Mouse (Mus musculus): ENCODE results near the gene Cul1. TPM values are rescaled to one million over a fixed set of nuclear protein-coding genes. Genes with fewer than 3 reads are reported as not detected.
A peak's percentile ranks its signal among the peaks of the same experiment; 100 is the strongest.

The Cul1 gene
- total RNA-seq, 2 experiments from 2014 or later = 30.0 to 122 TPM

DNA sequence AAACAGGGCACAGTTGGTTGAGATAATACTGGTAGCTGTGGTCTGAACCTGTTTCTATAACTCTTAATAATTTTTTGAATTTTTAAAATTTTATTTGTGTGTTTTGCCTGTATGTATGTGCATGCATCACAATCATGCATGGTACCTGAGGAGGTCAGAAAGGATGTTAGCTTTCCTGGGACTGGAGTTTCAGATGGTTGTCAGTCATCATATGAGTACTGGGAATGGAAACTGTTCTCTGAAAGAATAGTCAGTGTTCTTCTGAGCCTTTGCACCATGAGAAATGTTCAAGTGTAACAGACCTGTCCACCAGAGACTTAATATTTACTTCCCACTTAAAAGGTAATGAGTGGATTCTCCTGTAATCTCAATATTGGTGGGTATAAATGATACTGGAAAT lies 13.9 kb downstream of the Cul1 start:
- ATAC-seq (replicated peaks; ENCODE audit: low FRiP score, poor library complexity, severe bottlenecking) = no peak

DNA sequence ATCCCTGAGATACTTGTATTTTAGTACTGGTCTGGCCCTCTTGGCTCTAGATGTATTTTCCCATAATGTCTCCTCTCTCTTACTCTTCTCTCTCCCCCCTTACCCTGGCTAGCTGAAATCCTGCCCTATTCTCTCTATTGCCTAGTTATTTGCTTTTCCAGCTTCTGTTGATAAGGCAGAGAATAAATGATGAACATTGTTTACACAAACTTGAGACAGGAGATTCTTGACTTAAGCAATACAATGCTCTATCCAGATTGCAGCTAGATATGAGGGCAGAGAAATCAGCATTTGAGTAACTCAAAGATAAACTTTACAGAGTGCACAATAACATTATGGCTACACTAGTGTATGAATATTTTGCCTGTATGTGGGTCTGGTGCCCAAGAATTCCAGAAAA lies 16.6 kb downstream of the Cul1 start:
- ATAC-seq (replicated peaks; ENCODE audit: low FRiP score, poor library complexity, severe bottlenecking) = no peak

DNA sequence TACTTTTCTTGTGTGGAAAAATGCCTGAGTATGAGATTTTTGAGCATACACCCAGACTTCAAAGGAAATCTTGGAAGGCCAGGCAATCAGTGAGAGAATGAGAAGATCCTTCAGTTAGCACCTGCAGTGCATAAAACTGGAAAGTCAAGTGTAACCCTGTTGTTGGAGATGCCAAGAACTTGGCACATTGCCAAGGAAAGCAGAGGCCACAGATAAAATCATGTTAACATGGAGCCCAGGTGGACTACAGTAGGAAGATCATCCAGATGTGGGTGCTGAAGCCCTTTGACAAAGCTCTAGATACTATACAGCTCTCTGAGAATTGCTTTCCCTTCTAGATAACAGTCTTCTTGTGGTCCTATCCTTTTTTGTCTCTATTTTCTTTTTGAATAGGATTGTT lies 19.2 kb downstream of the Cul1 start:
- ATAC-seq (replicated peaks; ENCODE audit: low FRiP score, poor library complexity, severe bottlenecking) = no peak

DNA sequence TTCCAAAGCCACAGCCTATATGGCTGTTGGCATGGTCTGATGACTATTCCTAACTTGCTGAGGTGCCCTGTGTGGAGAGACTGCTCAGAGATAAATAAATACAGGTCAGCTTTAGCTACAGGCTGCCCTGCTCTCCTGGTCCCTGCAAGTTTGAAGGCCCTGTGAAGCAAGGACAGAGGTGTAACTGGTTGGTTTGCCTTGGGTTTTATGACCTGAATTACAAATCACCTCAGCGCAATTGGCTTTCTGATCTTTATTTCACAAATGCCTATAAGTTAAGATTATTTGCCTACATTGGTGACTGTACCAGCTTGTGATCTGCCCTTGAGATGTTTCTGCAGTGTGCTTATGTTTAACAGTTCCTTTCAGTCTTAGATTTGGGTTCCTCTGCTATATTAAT lies 28.8 kb downstream of the Cul1 start:
- no peak for ATAC-seq (replicated peaks; ENCODE audit: low FRiP score, poor library complexity, severe bottlenecking)

DNA sequence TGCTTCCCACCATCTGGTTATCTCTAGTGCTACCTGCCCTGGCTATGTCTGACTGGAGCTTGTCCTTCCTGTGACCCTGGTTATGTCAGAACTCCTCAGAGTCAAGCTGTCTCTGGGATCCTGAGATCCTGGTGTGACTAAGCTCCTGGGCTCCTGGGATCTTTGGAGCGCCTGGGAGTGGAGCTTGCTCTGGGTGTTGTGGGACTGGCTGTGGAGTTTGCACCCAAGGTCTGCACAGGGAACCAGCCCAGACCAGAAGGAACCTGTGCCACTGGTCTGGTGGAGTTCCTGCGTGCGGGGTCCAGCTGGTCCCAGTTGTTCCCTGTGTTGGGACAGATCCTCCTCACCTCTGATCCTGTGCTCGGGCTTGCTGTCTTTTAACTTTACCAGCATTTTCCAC lies 41.4 kb downstream of the Cul1 start:
- ATAC-seq (replicated peaks; ENCODE audit: low FRiP score, poor library complexity, severe bottlenecking) = no peak

DNA sequence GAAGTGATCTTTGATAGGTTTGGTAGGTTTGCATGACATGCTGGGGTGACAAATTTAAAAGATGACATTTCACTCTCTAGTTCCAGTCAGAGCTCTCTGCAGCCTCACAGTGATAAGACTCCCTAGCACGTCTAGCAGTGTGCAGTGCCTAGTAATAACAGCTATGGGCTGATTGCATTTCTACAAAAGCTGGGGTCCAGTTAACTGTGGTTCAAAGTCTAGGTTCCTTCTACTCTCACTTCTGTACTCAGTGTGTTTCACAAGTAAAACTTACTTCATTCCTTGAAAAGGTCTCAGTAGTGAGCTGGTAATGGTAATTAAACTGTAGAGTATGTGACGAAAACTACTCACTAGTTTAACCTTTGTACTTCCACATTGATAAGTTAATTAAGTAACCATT lies 66.8 kb downstream of the Cul1 start:
- no peak for ATAC-seq (replicated peaks; ENCODE audit: low FRiP score, poor library complexity, severe bottlenecking)

DNA sequence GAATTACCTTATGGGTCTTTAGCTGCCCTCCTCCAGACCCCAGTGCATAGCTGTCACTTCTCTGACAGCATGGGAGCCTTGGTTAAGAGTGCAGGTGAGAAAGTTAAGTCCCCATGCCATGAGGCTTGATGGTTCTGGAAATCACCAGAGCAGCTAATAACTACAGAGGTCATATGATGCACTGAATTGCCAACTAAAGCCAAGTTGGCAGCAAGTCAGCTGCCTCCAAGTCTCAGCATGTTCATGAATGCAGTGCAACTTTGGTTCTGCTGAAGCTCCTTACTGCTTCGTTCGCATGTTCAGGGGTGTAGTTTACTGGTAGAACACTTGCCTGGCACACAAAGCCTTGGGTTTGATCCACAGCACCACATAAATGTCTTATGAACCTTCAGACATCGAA lies 69.2 kb downstream of the Cul1 start:
- ATAC-seq (replicated peaks; ENCODE audit: low FRiP score, poor library complexity, severe bottlenecking) = no peak

DNA sequence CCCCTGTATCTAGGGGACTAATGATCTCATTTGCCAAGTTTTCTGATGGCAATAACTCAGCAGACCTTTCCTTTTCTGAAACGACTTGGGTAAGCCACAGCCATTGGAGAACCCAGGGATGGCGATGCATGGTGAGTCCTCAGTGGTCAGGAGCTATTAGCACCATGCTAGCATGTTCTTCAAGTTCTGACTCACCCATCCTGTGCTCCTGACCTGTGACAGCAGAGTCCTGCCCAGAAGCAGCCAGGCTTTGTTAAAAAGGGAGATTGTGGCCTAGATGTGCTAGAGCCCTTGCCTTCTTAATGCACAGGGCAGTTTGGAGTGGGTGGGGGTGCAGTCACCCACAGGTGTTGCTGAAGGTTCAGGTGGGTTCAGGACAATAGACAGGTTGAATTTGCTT lies 71.8 kb downstream of the Cul1 start:
- ATAC-seq (replicated peaks; ENCODE audit: low FRiP score, poor library complexity, severe bottlenecking) = no peak

DNA sequence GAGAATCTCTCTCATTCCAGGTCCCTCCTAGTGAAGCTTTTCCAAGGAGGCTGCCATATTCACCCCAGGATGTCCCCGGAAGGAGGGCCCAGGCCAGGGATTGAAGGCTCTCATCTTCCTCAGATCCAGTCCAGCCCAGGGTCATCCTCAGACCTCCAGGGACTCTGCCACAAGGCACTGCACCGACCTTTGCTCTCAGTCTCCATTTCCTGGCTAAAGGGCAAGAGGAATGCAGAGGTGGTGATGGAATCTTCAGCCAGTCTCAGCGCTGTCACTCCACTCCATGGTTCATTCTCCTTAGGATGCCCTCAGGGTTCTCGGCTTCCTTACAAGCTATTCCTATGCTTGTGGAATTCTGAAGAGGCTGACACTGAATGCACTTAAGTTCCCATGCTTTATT lies 73.2 kb downstream of the Cul1 start:
- no peak for ATAC-seq (replicated peaks; ENCODE audit: low FRiP score, poor library complexity, severe bottlenecking)

DNA sequence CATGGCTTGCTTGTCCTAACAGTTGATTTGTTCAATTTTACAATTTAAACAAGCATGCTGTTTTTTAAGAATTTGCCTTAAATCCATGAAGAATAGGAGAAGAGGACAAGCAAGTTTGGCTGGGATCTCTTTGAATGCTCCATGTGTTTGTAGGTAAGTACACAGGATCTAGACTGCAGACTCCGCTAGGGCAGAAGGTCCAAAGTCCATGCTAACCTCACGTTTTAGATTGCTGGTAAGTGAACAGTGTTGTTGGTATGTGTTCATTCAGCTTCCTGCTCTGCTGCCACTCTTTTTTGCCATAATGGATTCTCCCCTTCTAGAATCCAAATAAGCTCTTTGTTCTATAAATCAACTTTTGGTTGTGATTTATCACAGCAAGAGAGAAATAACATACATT lies 73.9 kb downstream of the Cul1 start:
- ATAC-seq (replicated peaks; ENCODE audit: low FRiP score, poor library complexity, severe bottlenecking) = no peak

DNA sequence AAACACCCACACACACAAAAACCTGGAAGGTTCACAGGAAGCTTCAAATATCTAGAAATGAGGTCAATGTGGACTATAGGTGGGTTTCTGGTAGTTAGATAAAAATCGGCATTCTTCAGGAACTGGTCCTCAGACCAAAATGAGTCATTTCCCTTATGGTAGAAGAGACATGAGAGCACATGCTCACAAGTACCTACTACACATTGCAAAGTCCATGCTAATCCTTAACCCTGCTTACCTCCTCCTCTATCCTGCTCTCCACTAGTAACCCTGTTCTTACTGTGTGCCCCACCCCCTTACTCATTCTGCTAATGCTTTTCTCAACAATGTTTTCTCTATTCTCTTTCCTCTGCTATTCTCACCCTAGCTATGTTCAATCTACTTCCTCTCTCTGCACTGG lies 74.5 kb downstream of the Cul1 start:
- ATAC-seq (replicated peaks; ENCODE audit: low FRiP score, poor library complexity, severe bottlenecking) = no peak

DNA sequence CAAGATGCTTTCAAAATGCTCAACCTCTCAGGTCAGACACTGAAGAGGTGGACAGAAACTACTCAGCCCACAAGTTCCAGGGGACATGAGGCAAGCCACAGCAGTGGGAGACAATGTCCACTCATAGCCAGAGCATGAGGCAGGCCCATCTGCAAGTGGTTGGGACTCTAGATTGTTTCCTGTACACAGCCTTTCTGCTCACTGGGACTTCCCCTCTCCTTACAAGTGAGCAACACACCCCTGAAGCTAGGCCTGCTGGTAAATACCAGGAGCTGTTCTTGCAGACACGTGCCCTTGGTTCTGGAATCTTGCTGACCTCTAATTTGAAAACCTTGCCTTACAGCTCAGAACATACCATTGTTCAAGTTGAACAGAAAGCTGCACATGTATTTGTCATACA lies 79.3 kb downstream of the Cul1 start:
- 0 out of 2 replicates have a peak, but pooled peaks have one; percentile 30 for ATAC-seq (replicated peaks; ENCODE audit: low FRiP score, poor library complexity, severe bottlenecking)

DNA sequence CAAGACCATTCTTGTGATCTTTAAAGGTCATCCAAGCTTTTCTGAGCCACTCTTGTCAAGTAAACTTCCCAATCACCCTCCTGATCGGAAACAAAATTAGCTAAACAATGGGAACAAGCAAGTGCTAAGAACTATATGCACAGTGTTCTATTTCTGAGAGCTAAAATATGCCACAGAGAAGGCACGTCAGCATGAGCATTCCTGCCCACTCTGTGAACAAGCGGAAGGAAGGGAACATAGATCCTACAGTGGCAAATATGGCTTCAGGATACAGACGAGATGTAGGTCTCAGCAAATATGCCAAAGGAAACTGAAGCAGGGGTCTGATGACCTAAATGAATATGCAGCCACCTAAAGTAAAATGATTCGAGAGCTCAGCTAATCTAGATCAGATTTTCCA lies 82.1 kb downstream of the Cul1 start:
- no peak for ATAC-seq (replicated peaks; ENCODE audit: low FRiP score, poor library complexity, severe bottlenecking)

DNA sequence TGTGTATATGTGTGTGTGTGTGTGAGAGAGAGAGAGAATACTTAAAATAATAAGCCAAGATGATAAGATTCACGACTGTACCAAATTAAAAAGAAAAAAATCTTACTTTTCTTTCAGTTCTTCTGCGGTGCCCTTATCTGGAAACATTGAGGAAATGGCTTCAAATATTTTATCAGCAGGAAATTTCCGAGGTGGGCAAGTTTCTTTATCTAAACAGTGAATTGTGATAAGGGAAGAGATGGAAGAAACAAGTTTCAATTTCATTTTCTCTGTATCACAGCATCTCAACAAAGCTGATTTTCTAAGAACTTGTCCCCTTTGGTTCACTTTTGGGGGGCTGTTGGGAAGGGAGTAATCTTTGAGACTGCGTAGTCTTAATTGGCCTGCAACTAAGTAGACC lies 99.1 kb downstream of the Cul1 start:
- ATAC-seq (replicated peaks; ENCODE audit: low FRiP score, poor library complexity, severe bottlenecking) = no peak

DNA sequence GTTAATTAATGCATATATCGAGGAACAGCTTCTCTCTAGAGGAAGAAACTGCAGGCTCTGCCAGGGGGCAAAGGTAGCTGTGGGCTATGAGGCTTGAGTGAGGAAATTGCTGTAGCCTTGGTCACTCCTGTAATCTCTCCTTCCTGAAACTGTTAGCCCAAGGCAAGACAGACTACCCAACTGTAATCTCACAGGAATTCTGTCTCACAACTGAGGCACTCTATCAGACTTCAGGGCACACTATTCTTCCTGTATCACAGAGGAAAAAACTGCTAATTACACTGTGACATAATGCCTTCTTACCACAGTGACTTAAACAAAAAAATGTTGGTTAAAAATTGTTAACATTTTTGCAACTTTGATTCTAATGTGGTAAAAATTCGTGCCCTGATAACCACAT lies 106.1 kb downstream of the Cul1 start:
- ATAC-seq (replicated peaks; ENCODE audit: low FRiP score, poor library complexity, severe bottlenecking) = no peak

DNA sequence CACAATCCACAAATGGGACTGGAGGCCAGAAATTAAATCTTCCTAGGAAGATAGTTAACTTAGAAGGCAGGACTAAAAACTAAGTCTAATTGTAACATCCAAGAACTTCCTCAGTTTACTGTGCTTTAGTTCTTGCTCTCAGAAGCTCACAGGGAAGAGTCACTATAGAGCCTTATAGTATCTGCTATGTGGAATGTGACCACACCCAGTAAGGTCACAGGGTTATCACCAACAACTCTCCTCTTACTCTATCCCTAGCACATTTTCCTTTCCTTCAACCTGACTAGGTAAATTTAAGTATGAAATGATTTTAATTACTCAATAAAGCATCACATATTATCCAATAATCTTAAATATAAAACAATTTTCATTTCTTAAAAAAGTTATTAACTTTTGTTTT lies 107.2 kb downstream of the Cul1 start:
- no peak for ATAC-seq (replicated peaks; ENCODE audit: low FRiP score, poor library complexity, severe bottlenecking)

DNA sequence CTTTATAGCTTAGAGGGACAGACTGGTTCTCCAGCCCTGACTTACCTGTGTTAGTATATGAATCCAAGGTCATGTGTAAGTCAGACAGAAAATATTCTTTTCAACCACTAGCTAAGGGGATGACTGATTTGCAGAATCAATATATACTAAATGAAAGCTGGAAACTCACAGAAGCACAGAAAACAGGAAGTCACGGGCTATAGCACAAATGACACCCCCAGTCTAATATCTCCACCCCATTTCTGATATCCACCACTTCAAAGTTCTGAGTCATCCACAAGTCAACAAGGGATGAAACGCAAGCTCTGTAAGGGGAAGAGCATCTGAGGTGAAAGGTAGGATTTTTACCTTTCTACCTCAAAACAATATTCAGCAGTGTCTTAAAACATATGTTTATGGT lies 107.6 kb downstream of the Cul1 start:
- no peak for ATAC-seq (replicated peaks; ENCODE audit: low FRiP score, poor library complexity, severe bottlenecking)

DNA sequence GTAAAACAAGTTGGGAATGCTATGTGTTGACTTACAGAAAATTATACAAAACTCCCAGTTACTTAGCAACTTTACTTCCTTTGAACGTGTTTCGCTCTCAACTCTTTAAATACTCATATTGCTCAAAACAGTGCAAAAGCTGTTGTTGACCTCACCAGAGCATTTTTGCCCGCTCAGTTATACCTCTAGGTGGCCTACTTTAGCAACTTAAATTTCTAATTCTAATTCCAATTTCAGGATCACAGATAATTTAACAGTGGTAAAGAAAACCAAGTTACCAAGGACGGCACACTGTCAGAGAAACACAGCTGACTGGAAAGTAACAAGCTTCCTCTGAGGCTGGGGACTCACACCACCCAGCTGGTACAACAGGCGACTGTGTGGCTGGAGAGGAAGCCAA lies 108.2 kb downstream of the Cul1 start:
- no peak for ATAC-seq (replicated peaks; ENCODE audit: low FRiP score, poor library complexity, severe bottlenecking)

DNA sequence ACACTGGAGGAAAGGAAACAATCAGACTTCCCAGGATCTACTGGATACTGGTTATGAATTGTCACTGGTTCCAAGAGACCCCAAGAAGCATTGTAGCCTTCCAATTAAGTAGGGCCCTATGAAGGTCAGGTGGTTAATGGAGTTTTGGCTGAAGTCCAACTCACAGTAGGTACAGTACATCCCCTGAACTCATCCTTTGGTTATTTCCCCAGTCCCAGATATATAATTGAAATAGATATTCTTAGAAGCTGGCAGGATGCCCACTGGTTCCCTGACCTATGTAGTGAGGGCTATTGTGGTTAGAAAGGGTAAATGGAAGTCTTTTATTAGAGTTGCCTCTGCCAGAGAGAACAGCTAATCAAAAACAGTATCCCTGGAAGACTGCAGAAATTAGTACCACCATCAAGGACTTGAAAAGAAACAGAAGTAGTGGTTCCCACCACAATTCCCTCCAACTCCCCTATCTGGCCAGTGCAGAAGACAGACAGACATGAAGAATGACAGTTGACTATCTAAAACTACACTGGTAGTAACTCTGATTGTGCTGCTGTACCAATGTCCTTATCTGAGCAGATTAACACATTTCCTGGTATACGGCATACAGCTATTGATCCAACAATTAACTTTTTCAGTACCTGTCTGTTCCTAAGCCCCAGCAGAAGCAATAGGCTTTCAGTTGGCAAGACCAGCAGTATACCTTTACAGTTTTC lies 112.3 kb downstream of the Cul1 start:
- no peak for ATAC-seq (replicated peaks; ENCODE audit: low FRiP score, poor library complexity, severe bottlenecking)

DNA sequence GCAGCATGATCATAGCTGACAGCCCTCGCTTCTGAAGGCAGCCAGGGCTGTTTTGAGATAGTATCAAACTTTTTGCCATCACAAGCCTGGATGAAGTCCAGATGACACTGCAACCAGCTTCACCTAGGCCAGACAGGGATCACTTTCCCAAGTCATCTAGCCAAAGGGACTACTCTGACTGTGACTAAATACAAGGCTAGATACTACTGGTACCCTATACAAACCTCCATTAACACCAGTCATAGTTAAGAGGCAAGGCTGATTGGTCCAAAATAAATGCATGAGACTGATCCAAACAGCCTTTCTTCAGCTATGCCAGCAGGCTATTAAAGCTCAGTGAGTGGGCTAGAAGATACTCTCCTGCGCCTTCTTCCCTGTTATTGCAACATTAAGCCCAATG lies 119.7 kb downstream of the Cul1 start:
- ATAC-seq (replicated peaks; ENCODE audit: low FRiP score, poor library complexity, severe bottlenecking) = no peak; the same call in 1 of the 2 replicates

All from erythroblast, adult 5-6 weeks (primary cell).